Mouse (Mus musculus): ENCODE results near the gene Bmp3. TPM values are rescaled to one million over a fixed set of nuclear protein-coding genes. Genes with fewer than 3 reads are reported as not detected.
A peak's percentile ranks its signal among the peaks of the same experiment; 100 is the strongest.

The Bmp3 gene
- polyA plus RNA-seq, 1 experiment from 2014 or later = 1.4 TPM

GRCm38 (mm10) chr5:98902339-98902738, 48.1 kb downstream of the Bmp3 start:
- Histone ChIP-seq H3K27ac (replicated peaks) (no peak overlapping the region), H3K4me3 (ENCODE audit: low read depth, low read length) (no peak overlapping the region), H3K4me2 (replicated peaks; ENCODE audit: low read depth) (no peak overlapping the region), H3K9ac (ENCODE audit: low read length) (no peak overlapping the region), H3K36me3 (ENCODE audit: control insufficient read depth, insufficient read depth, low read length) (no peaks in the 10 kb centered on the region), H3K27me3 (ENCODE audit: control insufficient read depth, insufficient read depth, low read length) (no peaks in the 10 kb centered on the region), H3K4me1 (replicated peaks; ENCODE audit: control insufficient read depth, insufficient read depth) (no peaks in the 10 kb centered on the region), H3K9me3 (ENCODE audit: control insufficient read depth, low read length) (no peaks in the 10 kb centered on the region)
- TF ChIP-seq CTCF (IDR thresholded peaks at IDR 0.05; ENCODE audit: low read depth) (peak; percentile 74), EP300 (optimal IDR thresholded peaks at IDR 0.05) (no peak)
- WGBS = 69% methylated on average over 4 of the region's 4 CpGs
- ATAC-seq (ENCODE audit: low FRiP score, low TSS enrichment) = no peak
- DNase-seq (ENCODE audit: low spot score) = no peak

DNA sequence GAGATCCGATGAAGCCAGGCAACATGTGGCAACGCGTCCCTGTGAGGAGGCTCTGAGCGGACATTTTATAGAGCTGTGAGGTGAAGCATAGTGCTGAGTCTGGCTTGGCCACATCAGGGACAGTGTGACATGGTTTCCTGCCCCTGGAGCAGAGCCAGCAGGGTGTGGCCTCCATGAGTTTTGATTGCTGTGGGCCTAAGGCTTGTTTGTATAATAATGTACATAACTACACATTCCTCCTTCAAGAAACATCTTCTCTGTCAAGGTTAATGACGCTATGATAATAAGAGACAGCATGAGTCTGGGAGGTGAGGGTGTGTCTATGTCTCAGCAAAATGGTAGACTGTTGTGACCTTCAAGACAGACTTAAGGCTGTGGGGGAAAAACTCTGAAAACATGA, 64.5 kb downstream of the Bmp3 start:
- ATAC-seq (ENCODE audit: low FRiP score, low TSS enrichment) (no peak), DNase-seq (ENCODE audit: low spot score) (peak; percentile 29)
- no peak overlapping the region for H3K4me2 ChIP-seq (replicated peaks; ENCODE audit: low read depth)
- no peaks in the 10 kb centered on the region for H3K36me3 ChIP-seq (ENCODE audit: control insufficient read depth, insufficient read depth, low read length)
- no peaks in the 10 kb centered on the region for H3K4me1 ChIP-seq (replicated peaks; ENCODE audit: control insufficient read depth, insufficient read depth)
- H3K9me3 ChIP-seq (ENCODE audit: control insufficient read depth, low read length) = no peaks in the 10 kb centered on the region
- no peak overlapping the region for H3K27ac ChIP-seq (replicated peaks)
- no peak overlapping the region for H3K4me3 ChIP-seq (ENCODE audit: low read depth, low read length)
- no peak overlapping the region for H3K9ac ChIP-seq (ENCODE audit: low read length)
- H3K27me3 ChIP-seq (ENCODE audit: control insufficient read depth, insufficient read depth, low read length) = no peaks in the 10 kb centered on the region
- 85% methylated on average over 5 of the region's 5 CpGs for WGBS
- TF ChIP-seq CTCF (IDR thresholded peaks at IDR 0.05; ENCODE audit: low read depth) = no peak
- TF ChIP-seq EP300 (optimal IDR thresholded peaks at IDR 0.05) = no peak

GRCm38 (mm10) chr5:98921608-98922007, 67.4 kb downstream of the Bmp3 start:
- Histone ChIP-seq H3K4me1 (replicated peaks; ENCODE audit: control insufficient read depth, insufficient read depth) (no peaks in the 10 kb centered on the region), H3K4me2 (replicated peaks; ENCODE audit: low read depth) (no peak overlapping the region), H3K4me3 (ENCODE audit: low read depth, low read length) (no peak overlapping the region), H3K36me3 (ENCODE audit: control insufficient read depth, insufficient read depth, low read length) (no peaks in the 10 kb centered on the region), H3K27me3 (ENCODE audit: control insufficient read depth, insufficient read depth, low read length) (no peaks in the 10 kb centered on the region), H3K9ac (ENCODE audit: low read length) (no peak overlapping the region), H3K9me3 (ENCODE audit: control insufficient read depth, low read length) (no peaks in the 10 kb centered on the region), H3K27ac (replicated peaks) (no peak overlapping the region)
- DNase-seq (ENCODE audit: low spot score) (no peak), ATAC-seq (ENCODE audit: low FRiP score, low TSS enrichment) (no peak)
- WGBS = 62% methylated on average over 1 of the region's 1 CpGs
- TF ChIP-seq EP300 (optimal IDR thresholded peaks at IDR 0.05) (no peak), CTCF (IDR thresholded peaks at IDR 0.05; ENCODE audit: low read depth) (no peak)

- H3K4me3 ChIP-seq (ENCODE audit: low read depth, low read length) = no peak overlapping the region
- ATAC-seq (ENCODE audit: low FRiP score, low TSS enrichment) (no peak), DNase-seq (ENCODE audit: low spot score) (no peak)
- no peaks in the 10 kb centered on the region for H3K4me1 ChIP-seq (replicated peaks; ENCODE audit: control insufficient read depth, insufficient read depth)
- no peak overlapping the region for H3K4me2 ChIP-seq (replicated peaks; ENCODE audit: low read depth)
- H3K36me3 ChIP-seq (ENCODE audit: control insufficient read depth, insufficient read depth, low read length) = no peaks in the 10 kb centered on the region
- no peak overlapping the region for H3K9ac ChIP-seq (ENCODE audit: low read length)
- no peak for TF ChIP-seq EP300 (optimal IDR thresholded peaks at IDR 0.05)
- no peak for TF ChIP-seq CTCF (IDR thresholded peaks at IDR 0.05; ENCODE audit: low read depth)
- H3K27me3 ChIP-seq (ENCODE audit: control insufficient read depth, insufficient read depth, low read length) = no peaks in the 10 kb centered on the region
- no peaks in the 10 kb centered on the region for H3K9me3 ChIP-seq (ENCODE audit: control insufficient read depth, low read length)
- no peak overlapping the region for H3K27ac ChIP-seq (replicated peaks)
- WGBS = 84% methylated on average over 3 of the region's 3 CpGs
Observed at GRCm38 (mm10) chr5:98922921-98923320, 68.7 kb downstream of the Bmp3 start.

Other genes with a start within 250 kb of the Bmp3 start
- 0.67 and 0.83 TPM in 2 replicates for gene Prkg2, start 182.9 kb downstream of the Bmp3 start, polyA plus RNA-seq (2015; fragmentation: Nextera tagmentation; extraction: Ambion mirVana)